Mouse (Mus musculus) right cerebral cortex, adult 18-20 months (tissue): Measurements from ENCODE around the gene Sytl2.
A peak's percentile ranks its signal among the peaks of the same experiment; 100 is the strongest.

Experiments
- DNase-seq: peaks from one replicate; pipeline ENCODE4 v3.0.0; 2022; ENCODE audit warnings: mixed read lengths

Gene Sytl2

DNA sequence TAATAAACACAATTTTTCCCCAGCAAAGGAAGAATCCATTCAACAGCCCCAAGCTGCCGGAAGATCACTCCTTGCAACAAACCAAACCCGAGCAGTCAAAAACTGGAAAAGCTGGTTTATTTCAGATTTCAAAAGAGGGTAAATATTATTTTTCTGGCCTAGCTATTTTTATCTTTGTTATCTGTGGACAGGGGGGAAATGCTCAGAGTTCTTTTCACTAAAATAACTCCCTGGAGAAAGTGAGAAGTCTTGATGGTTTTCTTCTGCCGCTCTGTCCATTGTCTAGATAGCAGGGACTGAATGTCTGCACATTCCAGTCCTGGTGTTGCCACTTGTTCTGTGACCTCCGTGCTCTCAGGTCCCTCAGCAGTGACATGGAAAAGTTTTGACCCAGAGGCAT is 70.8 kb downstream of the Sytl2 start:
- no peak for DNase-seq

DNA sequence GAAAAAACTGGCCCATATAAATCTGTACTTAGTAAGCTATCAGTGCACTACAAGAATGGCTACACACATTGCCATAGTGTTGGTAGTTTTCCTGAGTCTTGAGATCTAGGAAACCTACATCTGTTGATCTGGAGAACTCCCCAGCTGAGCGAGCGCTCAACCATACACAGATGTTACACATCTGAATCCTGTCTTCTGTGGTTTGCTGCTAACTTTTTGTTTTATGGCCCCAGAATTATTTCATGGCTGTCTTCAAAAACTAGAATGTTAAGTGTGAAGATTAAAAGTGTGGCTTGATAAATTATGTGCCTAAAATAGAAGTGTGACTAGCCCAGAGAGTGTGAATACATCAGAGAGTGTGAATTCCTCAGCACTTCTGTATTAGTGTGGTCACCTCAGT is 82.4 kb downstream of the Sytl2 start:
- no peak for DNase-seq

DNA sequence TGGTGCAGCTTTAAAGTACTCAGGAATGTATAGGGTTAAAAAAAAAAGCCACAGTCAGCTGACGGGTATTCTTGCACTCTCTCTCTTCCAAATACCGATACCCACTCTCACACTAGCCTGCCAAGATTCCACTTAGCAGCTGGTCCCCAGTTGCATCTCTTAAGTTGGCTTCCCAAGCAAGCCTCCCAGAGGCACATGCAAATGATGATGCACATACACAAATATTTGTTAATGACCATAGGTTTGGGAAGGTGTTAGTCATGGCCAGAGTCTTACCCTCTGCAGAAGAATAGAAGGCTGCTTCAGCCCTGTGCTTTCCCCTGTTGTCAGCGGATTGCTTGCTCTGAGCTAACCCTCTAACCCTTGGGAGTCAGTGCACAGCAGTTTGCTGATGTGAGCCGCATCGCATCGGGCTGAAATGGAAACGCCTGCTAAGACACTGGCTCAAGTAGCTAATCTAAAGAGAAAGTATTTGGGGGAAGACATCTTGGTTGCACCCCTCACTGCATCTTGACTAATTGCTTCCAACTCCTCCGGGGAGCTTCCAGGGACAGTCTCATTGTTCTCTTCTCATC is 84.9 kb downstream of the Sytl2 start:
- DNase-seq: peak; percentile 71

DNA sequence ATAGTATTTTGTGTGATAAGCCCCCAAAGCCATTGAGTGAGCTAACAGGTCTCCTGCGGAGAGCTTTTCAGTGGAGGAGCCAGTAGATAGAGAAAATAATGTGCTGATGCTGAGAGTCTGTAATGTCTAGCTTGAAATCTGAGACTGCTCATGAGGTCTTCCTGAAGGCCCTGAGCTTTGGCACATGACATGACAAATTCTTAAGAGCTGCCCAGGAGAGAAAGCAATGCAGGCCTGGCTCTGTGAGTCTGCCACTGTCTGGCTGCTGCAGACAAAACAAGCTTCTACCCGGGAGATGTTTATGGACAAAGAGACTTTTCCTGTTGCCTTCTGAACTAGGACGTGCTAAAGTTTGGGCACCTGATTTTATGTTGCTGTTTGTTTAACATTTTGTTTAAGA is 87.7 kb downstream of the Sytl2 start:
- DNase-seq: no peak

DNA sequence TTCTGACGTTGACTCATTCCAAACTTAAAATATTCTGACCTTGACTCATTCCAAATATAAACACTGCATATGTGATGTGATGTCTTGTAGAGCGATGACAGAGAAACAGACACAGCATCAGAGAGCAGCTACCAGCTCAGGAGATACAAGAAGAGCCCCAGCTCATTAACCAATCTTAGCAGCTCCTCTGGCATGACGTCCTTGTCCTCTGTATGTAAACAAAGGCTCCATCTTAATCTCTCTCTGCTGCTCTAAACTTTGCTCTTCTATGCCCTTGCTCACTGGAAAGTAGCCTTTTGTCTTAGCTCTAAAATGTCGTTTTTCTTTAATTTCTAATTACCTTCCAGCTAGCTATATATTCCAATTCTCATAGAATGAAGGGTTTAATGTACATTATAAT is 93.0 kb downstream of the Sytl2 start:
- no peak for DNase-seq

DNA sequence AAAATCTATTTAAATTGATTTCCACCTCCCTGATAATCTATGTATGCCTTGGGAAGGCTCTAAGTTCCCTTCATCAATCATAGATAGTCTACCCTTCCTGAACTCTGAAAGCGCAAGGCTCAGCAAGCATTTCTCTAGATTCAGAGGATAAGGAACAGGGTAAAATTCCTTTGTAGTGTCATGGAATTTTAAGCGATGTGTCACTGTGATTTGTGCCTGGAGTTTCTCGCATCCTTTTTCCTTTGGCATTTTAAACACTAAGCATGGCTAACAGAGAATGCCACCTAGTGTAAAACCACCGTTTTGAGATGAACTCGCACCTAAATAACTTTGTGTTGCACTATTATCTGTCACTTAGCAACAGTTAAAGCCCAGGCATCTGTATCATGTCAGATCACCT is 93.9 kb downstream of the Sytl2 start:
- DNase-seq: no peak

DNA sequence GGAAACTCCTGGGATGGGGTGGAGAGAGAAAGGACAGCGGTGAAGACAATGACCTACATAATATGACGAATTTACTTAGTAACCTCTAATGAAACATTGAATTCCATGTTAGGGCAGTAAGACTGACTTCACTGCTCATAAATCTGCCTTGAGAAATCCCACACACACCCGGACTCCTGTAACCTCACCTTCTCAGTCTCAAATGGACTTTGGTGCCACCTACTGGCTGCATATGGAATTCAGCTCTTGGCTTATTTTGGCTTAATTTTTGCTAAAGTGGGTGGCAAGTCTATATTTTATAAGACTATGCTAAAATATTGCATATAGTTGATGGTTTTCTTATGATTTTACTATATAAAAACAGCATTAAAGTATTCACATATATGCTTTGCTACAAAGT is 107.9 kb downstream of the Sytl2 start:
- peak; percentile 55 for DNase-seq

DNA sequence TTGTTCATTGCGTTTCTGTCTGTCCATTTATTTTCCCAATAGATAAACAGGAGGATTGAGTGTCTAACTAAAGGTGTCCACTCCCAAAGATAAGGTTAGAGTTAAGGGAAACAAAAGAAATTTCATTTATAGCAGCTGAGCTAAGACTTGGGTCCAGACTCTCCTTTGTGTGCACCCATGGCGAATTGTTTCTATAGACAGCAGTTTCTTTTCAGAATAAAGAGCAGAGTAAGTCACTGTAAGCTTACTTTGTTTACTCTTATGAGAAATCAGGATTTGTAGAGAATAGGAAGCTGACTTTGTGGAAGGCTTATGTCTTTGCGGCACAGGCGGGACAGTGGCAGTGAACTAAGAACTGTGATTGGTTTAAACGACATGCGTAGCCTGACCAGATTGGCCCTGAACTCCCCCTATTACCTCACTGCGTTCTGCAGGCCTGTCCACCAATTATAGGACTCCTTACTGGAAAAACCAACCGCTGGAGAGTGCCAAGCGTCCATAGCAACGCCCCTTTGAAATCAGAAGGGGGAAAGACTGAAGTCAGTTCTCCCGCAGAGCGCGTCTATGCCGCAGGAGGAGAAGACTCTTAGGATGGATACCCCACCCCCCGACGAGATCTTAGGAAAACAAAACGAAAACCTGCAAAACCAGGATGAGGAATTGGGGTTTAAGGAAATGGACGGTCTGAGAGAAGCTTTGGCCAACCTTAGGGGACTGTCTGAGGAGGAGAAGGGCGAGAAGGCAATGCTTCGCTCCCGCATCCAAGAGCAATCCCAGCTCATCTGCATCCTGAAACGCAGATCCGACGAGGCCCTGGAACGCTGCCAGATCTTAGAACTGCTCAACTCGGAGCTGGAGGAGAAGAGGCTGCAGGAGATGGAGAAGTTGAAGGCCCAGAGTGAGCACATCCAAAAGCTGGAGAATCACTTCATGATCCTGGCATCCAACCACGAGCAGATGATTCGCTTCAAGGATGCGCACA is 124.3 kb downstream of the Sytl2 start, which contains the start of gene Ccdc89:
Gene Ccdc89, plus strand, starts transcription at position 558 of the 982 bp plus-strand sequence.
- peak; percentile 86 for DNase-seq

DNA sequence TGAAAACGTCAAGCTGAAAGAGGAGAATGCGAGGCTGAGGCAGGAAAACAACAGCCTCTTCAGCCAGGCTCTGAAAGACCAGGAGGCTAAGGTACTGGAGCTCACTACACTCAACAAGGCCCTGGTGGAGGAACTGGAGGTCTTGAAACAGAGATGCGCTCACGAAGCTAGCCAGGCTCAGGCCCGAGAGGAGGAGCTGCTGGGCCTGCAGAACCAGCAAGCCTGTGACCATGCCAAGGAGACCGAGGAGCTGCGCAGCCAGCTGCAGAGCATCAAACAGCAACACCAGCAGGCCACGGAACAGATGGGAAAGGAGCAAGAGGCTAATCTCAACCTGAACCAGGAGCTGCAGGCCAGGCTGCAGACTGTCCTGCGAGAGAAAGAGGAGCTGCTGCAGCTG is 125.0 kb downstream of the Sytl2 start:
- DNase-seq: no peak

DNA sequence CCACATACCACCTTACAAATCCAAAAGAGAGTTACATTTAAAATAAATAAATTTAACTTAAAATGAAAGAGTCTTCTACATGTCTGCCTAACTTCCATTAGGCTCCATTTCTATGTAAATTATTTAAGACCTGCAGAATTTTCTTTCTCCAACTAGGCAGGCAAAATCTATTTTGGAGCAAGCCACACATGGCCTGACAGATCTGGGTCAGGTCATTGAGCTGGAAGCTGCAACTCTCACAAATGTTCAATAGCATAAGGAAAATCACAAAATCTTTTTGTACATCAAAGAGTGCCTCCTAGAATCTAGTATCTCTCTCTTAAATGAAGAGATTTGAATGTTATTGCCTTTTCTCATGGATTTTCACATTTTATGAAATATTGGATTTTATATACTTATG is 130.2 kb downstream of the Sytl2 start:
- no peak for DNase-seq

DNA sequence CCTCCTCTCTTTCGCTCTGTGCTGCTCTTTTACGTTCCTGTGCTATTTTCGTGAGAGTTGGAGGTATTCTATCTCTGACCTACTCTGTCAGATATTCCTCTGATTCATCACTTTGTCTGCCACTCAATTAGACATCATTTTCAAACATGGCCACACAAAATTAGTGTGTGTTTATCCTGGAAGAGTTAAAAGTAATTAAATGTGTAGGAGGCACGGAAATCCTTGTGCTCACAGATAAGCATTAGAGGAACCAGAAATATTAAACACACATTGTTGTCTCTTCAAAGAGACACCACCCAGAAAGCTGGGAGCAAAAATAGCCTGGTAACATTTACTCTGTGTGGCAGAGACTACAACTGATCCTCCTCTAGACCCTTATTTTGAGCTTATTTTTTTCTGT is 138.0 kb downstream of the Sytl2 start:
- no peak for DNase-seq

DNA sequence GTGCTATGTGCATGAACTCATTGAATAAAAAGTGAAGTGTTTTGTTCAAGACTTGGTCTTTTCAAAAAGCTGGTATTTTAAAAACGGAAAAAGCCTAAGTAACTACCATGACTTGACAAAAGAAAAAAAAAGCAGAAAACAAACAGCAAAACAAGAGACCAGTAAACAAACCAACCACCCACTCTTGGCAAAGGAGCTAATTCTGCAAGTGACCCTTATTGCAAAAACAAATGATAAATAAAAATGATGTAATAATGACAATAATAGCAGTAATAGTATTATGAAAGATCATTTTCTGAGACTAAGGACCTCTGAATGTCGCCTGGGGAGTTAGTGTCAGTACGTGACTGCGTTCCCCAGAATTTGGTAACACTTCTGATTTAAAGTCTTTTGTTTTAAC is 140.0 kb downstream of the Sytl2 start:
- no peak for DNase-seq

DNA sequence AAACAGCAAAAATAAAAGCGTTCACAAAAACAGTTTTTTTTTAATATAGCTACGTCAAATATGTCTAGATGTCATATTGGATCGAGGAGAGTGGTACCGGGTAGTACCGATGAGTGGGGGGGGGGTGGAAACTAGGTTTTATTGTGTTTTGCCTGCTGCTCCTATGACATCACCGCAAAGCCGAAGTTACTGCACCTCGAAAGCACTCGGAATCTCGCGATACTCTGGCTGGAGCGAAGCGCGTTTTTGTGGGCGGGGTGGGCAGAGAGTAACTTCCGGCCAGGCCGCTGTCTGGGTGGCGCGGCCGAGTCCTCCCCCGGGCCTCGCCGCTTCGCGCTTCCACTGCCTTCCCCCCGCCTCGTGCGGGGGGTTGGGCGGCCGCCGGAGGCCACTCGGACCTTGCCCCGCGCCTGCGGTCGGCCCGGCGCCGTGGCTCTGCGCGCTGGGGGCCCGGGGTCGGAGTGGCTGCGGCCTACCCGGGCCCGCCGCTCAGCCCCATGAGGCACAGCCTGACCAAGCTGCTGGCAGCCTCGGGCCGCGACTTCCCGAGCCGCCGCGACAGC is 140.5 kb downstream of the Sytl2 start, which contains the start of gene Crebzf:
Gene Crebzf, plus strand, starts transcription at position 212 of the 563 bp plus-strand sequence.
- peak; percentile 97 for DNase-seq

DNA sequence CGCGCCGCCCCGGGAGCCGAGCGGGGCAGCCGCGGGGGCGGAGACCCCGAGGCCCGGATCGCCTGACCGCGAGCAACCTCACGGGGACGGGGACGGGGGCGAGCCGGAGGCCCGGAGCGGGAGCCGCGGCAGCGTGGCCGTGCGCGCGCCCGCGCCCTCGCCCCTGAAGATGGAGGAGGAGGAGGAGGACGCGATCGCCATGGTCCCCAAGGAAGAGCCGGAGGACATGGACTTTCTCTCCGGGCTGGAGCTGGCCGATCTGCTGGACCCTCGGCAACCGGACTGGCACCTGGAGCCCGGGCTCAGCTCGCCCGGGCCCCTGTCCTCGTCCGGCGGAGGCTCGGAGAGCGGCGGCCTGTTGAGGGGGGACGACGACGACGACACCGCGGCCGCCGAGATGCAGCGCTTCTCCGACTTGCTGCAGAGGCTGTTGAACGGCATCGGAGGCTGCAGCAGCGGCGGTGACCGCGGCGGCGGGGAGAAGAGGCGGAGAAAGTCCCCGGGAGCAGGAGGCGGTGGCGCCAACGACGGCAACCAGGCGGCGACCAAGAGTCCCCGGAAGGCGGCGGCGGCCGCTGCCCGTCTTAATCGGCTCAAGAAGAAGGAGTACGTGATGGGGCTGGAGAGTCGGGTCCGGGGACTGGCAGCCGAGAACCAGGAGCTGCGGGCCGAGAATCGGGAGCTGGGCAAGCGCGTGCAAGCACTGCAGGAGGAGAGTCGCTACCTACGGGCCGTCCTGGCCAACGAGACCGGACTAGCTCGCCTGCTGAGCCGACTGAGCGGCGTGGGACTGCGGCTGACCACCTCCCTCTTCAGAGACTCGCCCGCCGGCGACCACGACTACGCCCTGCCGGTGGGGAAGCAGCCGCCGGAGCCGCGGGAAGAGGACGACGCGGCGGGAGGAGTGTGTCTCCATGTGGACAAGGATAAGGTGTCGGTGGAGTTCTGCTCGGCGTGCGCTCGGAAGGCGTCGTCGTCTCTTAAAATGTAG is 141.3 kb downstream of the Sytl2 start:
- peak; percentile 77 for DNase-seq

DNA sequence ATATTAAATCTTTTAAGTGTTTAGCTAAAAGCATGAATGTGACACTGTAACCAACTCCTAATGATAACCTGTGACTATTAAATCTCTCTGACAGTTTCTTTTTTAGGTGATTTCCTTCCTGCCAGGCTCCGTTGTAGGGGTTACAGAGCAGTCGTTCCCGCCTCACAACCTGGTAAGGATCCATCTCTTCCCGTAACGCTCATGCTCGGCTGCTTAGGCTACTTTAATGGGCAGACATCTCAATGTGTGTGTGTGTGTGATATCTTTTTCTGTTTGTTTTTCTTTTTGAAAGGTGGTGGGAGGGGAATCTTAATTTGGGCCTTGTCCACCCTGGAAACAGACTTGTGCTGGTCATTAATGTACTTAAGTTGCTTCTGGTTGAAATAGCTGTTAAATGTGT is 142.2 kb downstream of the Sytl2 start:
- DNase-seq: no peak

DNA sequence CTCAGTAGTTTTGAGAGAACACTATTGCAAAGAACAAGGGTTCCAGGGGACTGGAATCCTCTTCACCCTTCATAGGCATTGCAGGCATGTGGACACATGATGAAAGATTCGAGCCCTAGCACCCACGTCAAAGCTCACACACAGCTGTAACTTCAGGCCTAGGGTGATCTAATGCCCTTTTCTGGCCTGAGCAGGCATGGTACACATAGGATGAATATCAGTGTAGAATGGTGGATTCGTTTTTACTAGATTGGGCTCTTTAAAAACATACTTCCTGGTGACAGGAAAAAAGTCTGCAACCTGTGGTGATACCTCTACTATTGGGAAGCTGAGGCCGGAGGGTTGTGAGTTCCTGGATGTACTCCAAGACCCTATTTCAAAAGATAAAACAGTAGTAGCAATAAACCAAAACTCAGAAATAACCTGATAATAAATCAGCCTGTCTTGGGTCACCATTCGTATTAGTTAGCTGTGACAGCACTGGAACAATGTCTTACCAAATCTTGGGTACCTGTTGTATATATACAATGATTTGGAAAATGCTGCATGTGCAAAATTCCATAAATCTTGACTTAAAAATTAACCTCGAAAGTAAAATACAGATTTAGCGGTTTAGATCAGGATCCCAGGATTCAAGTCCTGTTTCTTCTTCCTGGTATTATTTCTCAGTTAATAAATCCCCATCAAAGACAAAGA is 154.2 kb downstream of the Sytl2 start:
- no peak for DNase-seq

DNA sequence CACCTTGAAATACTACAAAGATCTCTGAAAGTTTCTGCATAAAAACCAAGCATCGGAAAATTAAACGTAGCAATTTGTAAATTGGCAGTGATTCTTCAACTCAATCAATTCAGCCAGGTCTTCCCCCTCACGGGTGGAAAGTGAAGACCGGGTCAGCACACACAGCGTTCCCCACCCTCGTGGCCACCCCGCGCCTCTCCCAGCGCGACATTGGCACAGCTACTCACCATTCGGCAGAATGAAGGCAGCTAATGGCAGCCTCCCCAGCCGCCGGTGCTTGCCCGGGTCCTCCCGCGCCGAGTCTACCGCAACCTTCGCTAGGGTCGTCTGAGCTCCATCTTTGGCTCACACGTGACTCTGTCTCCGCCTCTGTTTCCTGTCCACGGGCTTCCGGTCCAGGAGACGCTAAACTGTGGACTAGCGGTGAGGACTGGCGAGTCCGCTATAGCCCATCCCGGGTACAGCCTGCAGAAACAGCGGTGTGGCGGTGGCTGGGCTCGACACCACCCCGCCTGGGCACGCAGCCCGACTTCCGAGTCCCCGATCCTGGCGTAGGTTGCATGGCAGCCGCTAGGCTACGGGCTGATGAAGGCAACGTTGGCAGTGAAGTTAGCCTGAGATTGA is 154.9 kb downstream of the Sytl2 start, which contains the start of gene Tmem126a:
Gene Tmem126a, minus strand, starts transcription at position 385 of the 624 bp plus-strand sequence.
- DNase-seq: peak; percentile 90

DNA sequence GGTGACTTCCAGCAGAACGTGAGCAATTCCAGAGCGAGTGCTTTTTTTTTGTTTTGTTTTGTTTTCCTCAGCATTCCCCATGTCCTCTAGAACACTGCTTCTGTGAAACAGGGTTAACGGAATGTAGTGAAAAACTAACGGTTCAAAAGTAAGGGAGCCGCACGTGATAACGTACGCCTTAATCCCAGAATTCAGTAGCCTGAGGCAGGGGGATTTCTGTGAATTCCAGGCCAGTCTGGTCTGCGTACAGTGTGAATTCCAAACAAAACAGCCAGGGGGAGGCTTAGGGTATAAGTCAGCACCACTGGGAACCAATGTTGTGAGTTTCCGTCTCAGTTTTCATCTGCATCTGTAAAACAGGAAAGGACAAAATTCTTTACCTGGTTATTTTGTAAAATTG is 155.5 kb downstream of the Sytl2 start:
- DNase-seq: no peak
